Mouse (Mus musculus): Measurements from ENCODE around the gene Gm3336. TPM values are rescaled to one million over a fixed set of nuclear protein-coding genes. Genes with fewer than 3 reads are reported as not detected.

Gm3336 gene
- total RNA-seq, 2 experiments from 2014 or later: not detected

GRCm38 (mm10) chr8:70693636-70694035, 24.7 kb upstream of the Gm3336 start:
- intact Hi-C loops (cut with DNase I): no loop called here
- no peak for DNase-seq (ENCODE audit: low spot score in 2 of 2)

GRCm38 (mm10) chr8:70695318-70696018, 22.9 kb upstream of the Gm3336 start:
- DNase-seq (ENCODE audit: low spot score in 2 of 2): no peak
- intact Hi-C loops (cut with DNase I): no loop called here

GRCm38 (mm10) chr8:70696019-70696885, 22.1 kb upstream of the Gm3336 start:
- intact Hi-C loops (cut with DNase I): no loop called here

GRCm38 (mm10) chr8:70696946-70697345, 21.4 kb upstream of the Gm3336 start:
- DNase-seq (ENCODE audit: low spot score in 2 of 2): no peak
- intact Hi-C loops (cut with DNase I): no loop called here

More at GRCm38 (mm10) chr8:70696019-70696885, 22.1 kb upstream of the Gm3336 start:
- no peak for DNase-seq (ENCODE audit: low spot score in 2 of 2)

GRCm38 (mm10) chr8:70697366-70698250, 20.7 kb upstream of the Gm3336 start:
- intact Hi-C loops (cut with DNase I): loop anchor here (2.0 kb wide), 1 partner anchor 57 kb away; the partner anchor contains the start of gene Rab3a

GRCm38 (mm10) chr8:70698310-70699109, 19.8 kb upstream of the Gm3336 start, which contains the start of gene Jund:
TSS of gene Jund (plus strand) at chr8:70698949.
- DNase-seq (ENCODE audit: low spot score in 2 of 2): peak; percentile 99
- intact Hi-C loops (cut with DNase I): loop anchor here (1.0 to 2.0 kb wide), 2 partner anchors 56 to 88 kb away; partner anchors contain the start of gene Rab3a

More at GRCm38 (mm10) chr8:70697366-70698250, 20.7 kb upstream of the Gm3336 start:
- DNase-seq (ENCODE audit: low spot score in 2 of 2): no peak

GRCm38 (mm10) chr8:70699116-70699833, 19.1 kb upstream of the Gm3336 start:
- peak in 1 of 2 experiments; percentile 39 for DNase-seq (ENCODE audit: low spot score in 2 of 2)
- intact Hi-C loops (cut with DNase I): loop anchor here (1.0 to 2.0 kb wide), 2 partner anchors 56 to 89 kb away; partner anchors contain the start of gene Rab3a

- peak; percentile 81 to 86 for DNase-seq (ENCODE audit: low spot score in 2 of 2)
- intact Hi-C loops (cut with DNase I): loop anchor here (1.0 to 5.0 kb wide), 4 partner anchors 27 to 90 kb away; partner anchors contain the start of genes Gdf15, Lsm4 and Rab3a
These were observed 18.3 kb upstream of the Gm3336 start for GRCm38 (mm10) chr8:70699834-70700554.

- intact Hi-C loops (cut with DNase I): loop anchor here (1.0 to 5.0 kb wide), 2 partner anchors 27 to 68 kb away; partner anchors contain the start of genes Gdf15 and Lsm4
- peak; percentile 83 to 87 for DNase-seq (ENCODE audit: low spot score in 2 of 2)
These were observed 17.8 kb upstream of the Gm3336 start for GRCm38 (mm10) chr8:70700555-70700922.

GRCm38 (mm10) chr8:70701048-70701981, 17.0 kb upstream of the Gm3336 start:
- intact Hi-C loops (cut with DNase I): loop anchor here (5.0 kb wide), 1 partner anchor 69 kb away; the partner anchor contains the start of gene Gdf15

GRCm38 (mm10) chr8:70701982-70702841, 16.1 kb upstream of the Gm3336 start:
- DNase-seq (ENCODE audit: low spot score in 2 of 2): no peak
- intact Hi-C loops (cut with DNase I): loop anchor here (5.0 kb wide), 1 partner anchor 70 kb away; the partner anchor contains the start of gene Gdf15

More at GRCm38 (mm10) chr8:70701048-70701981, 17.0 kb upstream of the Gm3336 start:
- DNase-seq (ENCODE audit: low spot score in 2 of 2): no peak

GRCm38 (mm10) chr8:70702842-70703182, 15.5 kb upstream of the Gm3336 start:
- DNase-seq (ENCODE audit: low spot score in 2 of 2): no peak
- intact Hi-C loops (cut with DNase I): loop anchor here (5.0 kb wide), 1 partner anchor 71 kb away; the partner anchor contains the start of gene Gdf15

GRCm38 (mm10) chr8:70703287-70703686, 15.1 kb upstream of the Gm3336 start, which contains the start of gene Iqcn:
TSS of gene Iqcn (plus strand) at chr8:70703457.
- intact Hi-C loops (cut with DNase I): loop anchor here (5.0 kb wide), 1 partner anchor 71 kb away; the partner anchor contains the start of gene Gdf15
- DNase-seq (ENCODE audit: low spot score in 2 of 2): no peak

- intact Hi-C loops (cut with DNase I): no loop called here
- DNase-seq (ENCODE audit: low spot score in 2 of 2): no peak
These were observed 10.1 kb upstream of the Gm3336 start for GRCm38 (mm10) chr8:70708281-70708680.

GRCm38 (mm10) chr8:70709794-70710193, 8.5 kb upstream of the Gm3336 start:
- DNase-seq (ENCODE audit: low spot score in 2 of 2): no peak
- intact Hi-C loops (cut with DNase I): no loop called here
